Mouse (Mus musculus) gastrocnemius, postnatal 36 days (tissue): ENCODE measurements around the gene Itm2b. TPM values are rescaled to one million over a fixed set of nuclear protein-coding genes. Genes with fewer than 3 reads are reported as not detected.

Source experiments
- DNase-seq, 2 experiments: peaks; one replicate each; pipeline ENCODE4 v3.0.0; 2022
- intact Hi-C: fragments of 180-260 bp; cut with DNase I; formaldehyde crosslinking; loops from one replicate; pipeline ENCODE4 v1.15.1; 2025
- total RNA-seq, 2 experiments: library from RNA; stranded (reverse); gene quantifications; 2 replicates each; pipeline ENCODE4 v1.2.3; 2021

Gene Itm2b
- total RNA-seq, 2 experiments from 2014 or later: 262 to 264 TPM

GRCm38 (mm10) chr14:73398367-73398996 is 13.4 kb upstream of the Itm2b start:
- intact Hi-C loops: no loop called here
- no peak for DNase-seq

GRCm38 (mm10) chr14:73395750-73396149 is 10.7 kb upstream of the Itm2b start:
- intact Hi-C loops: no loop called here

GRCm38 (mm10) chr14:73394263-73395006 is 9.3 kb upstream of the Itm2b start:
- intact Hi-C loops: no loop called here
- no peak for DNase-seq

More at GRCm38 (mm10) chr14:73395750-73396149, 10.7 kb upstream of the Itm2b start:
- DNase-seq: no peak

- intact Hi-C loops: no loop called here
- DNase-seq: no peak
These were observed 6.4 kb upstream of the Itm2b start for GRCm38 (mm10) chr14:73391457-73391856.

GRCm38 (mm10) chr14:73390196-73390595 is 5.1 kb upstream of the Itm2b start:
- no peak for DNase-seq
- intact Hi-C loops: no loop called here

- intact Hi-C loops: no loop called here
- no peak for DNase-seq
These were observed 4.0 kb upstream of the Itm2b start for GRCm38 (mm10) chr14:73389059-73389458.

GRCm38 (mm10) chr14:73388546-73388945 is 3.5 kb upstream of the Itm2b start:
- intact Hi-C loops: no loop called here
- DNase-seq: peak in 1 of 2 experiments; percentile 16

- no peak for DNase-seq
- intact Hi-C loops: no loop called here
These were observed 1.4 kb upstream of the Itm2b start for GRCm38 (mm10) chr14:73386493-73386892.

GRCm38 (mm10) chr14:73385720-73386374 is 758 bp upstream of the Itm2b start:
- intact Hi-C loops: loop anchor here (2.0 kb wide), 1 partner anchor 89 kb away; no protein-coding TSS in a partner anchor
- no peak for DNase-seq

GRCm38 (mm10) chr14:73384546-73384912 is 560 bp downstream of the Itm2b start:
- DNase-seq: no peak
- intact Hi-C loops: loop anchor here (2.0 kb wide), 1 partner anchor 90 kb away; no protein-coding TSS in a partner anchor

- intact Hi-C loops: loop anchor here (2.0 kb wide), 1 partner anchor 91 kb away; no protein-coding TSS in a partner anchor
These were observed 1.3 kb downstream of the Itm2b start for GRCm38 (mm10) chr14:73383746-73384145.

GRCm38 (mm10) chr14:73382699-73383098 is 2.4 kb downstream of the Itm2b start:
- peak; percentile 59 to 62 for DNase-seq
- intact Hi-C loops: no loop called here

More at GRCm38 (mm10) chr14:73383746-73384145, 1.3 kb downstream of the Itm2b start:
- no peak for DNase-seq

GRCm38 (mm10) chr14:73381559-73381958 is 3.5 kb downstream of the Itm2b start:
- intact Hi-C loops: no loop called here
- DNase-seq: no peak

GRCm38 (mm10) chr14:73377804-73378203 is 7.3 kb downstream of the Itm2b start:
- no peak for DNase-seq
- intact Hi-C loops: no loop called here

- no peak for DNase-seq
- intact Hi-C loops: no loop called here
These were observed 8.2 kb downstream of the Itm2b start for GRCm38 (mm10) chr14:73376920-73377319.

- no peak for DNase-seq
- intact Hi-C loops: no loop called here
These were observed 9.2 kb downstream of the Itm2b start for GRCm38 (mm10) chr14:73375903-73376302.

GRCm38 (mm10) chr14:73375445-73375844 is 9.6 kb downstream of the Itm2b start:
- intact Hi-C loops: no loop called here

GRCm38 (mm10) chr14:73374315-73374890 is 10.7 kb downstream of the Itm2b start:
- peak in 1 of 2 experiments; percentile 22 for DNase-seq
- intact Hi-C loops: no loop called here

More at GRCm38 (mm10) chr14:73375445-73375844, 9.6 kb downstream of the Itm2b start:
- no peak for DNase-seq

GRCm38 (mm10) chr14:73373606-73374005 is 11.5 kb downstream of the Itm2b start:
- intact Hi-C loops: no loop called here
- DNase-seq: no peak

GRCm38 (mm10) chr14:73372990-73373389 is 12.1 kb downstream of the Itm2b start:
- no peak for DNase-seq
- intact Hi-C loops: no loop called here

- intact Hi-C loops: no loop called here
- DNase-seq: no peak
These were observed 13.5 kb downstream of the Itm2b start for GRCm38 (mm10) chr14:73371577-73371976.
